Mouse (Mus musculus) limb, embryonic 12.5 days (tissue): ENCODE results near the gene Plekha7. TPM values are rescaled to one million over a fixed set of nuclear protein-coding genes. Genes with fewer than 3 reads are reported as not detected.

Source experiments
- ATAC-seq: fragments of 200-750 bp; cut with Nextera tagmentation; 2 replicates; pipeline ENCODE4 v1.8.0; 2017; ENCODE audit warnings: low read depth, moderate TSS enrichment; ENCODE audit not compliant: insufficient number of reproducible peaks, insufficient read depth, low FRiP score, low TSS enrichment
- H3K27ac ChIP-seq: fragments of 300-500 bp; sonication (generic); 2 replicates; pipeline ENCODE4 v1.5.1; 2016; ENCODE audit warnings: mild to moderate bottlenecking, moderate library complexity
- H3K27me3 ChIP-seq: fragments of 300-500 bp; sonication (generic); 2 replicates; pipeline ENCODE4 v1.6.1; 2016; ENCODE audit warnings: mild to moderate bottlenecking, moderate library complexity
- H3K36me3 ChIP-seq: fragments of 300-500 bp; sonication (generic); 2 replicates; pipeline ENCODE4 v1.6.1; 2016; ENCODE audit warnings: mild to moderate bottlenecking, moderate library complexity
- H3K4me1 ChIP-seq: fragments of 300-500 bp; sonication (generic); replicated peaks from 2 replicates; pipeline ENCODE4 v1.6.1; 2016
- H3K4me2 ChIP-seq: fragments of 300-500 bp; sonication (generic); 2 replicates; pipeline ENCODE4 v1.6.1; 2016; ENCODE audit warnings: mild to moderate bottlenecking, moderate library complexity
- H3K4me3 ChIP-seq: fragments of 300-500 bp; sonication (generic); replicated peaks from 2 replicates; pipeline ENCODE4 v1.5.1; 2016; ENCODE audit warnings: mild to moderate bottlenecking
- H3K9ac ChIP-seq: fragments of 300-500 bp; sonication (generic); replicated peaks from 2 replicates; pipeline ENCODE4 v1.6.1; 2016; ENCODE audit warnings: mild to moderate bottlenecking, moderate library complexity
- H3K9me3 ChIP-seq: fragments of 300-500 bp; sonication (generic); 2 replicates; pipeline ENCODE4 v1.6.1; 2016; ENCODE audit warnings: mild to moderate bottlenecking, moderate library complexity
- whole genome bisulfite sequencing: fragments of 180-500 bp; shearing (Covaris S2); methylation state at CpG from one replicate; pipeline ENCODE4 v1.1.7; 2016; 5-methylcytosine and 5-hydroxymethylcytosine counted together
- polyA plus RNA-seq: library from polyadenylated mRNA; unstranded; fragments of >200 nt; fragmentation: Nextera tagmentation; extraction: Ambion mirVana; gene quantifications from 2 replicates; pipeline ENCODE4 v1.2.1, GENCODE M21; 2016

Plekha7 gene
- polyA plus RNA-seq, 1 experiment from 2014 or later, result 8.6 TPM

DNA sequence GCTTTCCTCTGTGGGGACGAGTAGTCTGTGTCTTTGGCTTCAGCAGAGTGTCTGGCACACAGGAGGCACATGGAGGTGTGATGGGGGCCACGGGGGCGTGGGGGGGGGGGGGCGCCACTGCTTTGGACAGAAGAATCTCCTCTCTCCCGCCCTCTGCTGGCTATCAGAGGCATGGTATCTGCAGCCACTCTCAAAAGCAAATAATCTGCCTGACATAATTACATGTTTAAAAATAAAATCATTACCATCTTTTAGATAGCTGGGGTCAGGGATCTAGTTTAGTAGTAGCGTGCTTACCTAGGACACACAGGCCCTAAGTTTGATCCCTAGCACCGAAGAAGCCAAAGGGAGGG is 60.8 kb downstream of the Plekha7 start:
- H3K27ac ChIP-seq, result no peak overlapping the region
- H3K9ac ChIP-seq, result no peak overlapping the region
- ATAC-seq, result no peak
- H3K27me3 ChIP-seq, result no peaks in the 10 kb centered on the region
- no peak overlapping the region for H3K4me3 ChIP-seq
- peak overlapping the region; percentile 48 for H3K4me2 ChIP-seq
- 15% methylated on average over 6 of the region's 7 CpGs for WGBS
- H3K4me1 ChIP-seq, result peaks cover 16% of the 10 kb centered on the region
- no peaks in the 10 kb centered on the region for H3K36me3 ChIP-seq
- H3K9me3 ChIP-seq, result no peaks in the 10 kb centered on the region

DNA sequence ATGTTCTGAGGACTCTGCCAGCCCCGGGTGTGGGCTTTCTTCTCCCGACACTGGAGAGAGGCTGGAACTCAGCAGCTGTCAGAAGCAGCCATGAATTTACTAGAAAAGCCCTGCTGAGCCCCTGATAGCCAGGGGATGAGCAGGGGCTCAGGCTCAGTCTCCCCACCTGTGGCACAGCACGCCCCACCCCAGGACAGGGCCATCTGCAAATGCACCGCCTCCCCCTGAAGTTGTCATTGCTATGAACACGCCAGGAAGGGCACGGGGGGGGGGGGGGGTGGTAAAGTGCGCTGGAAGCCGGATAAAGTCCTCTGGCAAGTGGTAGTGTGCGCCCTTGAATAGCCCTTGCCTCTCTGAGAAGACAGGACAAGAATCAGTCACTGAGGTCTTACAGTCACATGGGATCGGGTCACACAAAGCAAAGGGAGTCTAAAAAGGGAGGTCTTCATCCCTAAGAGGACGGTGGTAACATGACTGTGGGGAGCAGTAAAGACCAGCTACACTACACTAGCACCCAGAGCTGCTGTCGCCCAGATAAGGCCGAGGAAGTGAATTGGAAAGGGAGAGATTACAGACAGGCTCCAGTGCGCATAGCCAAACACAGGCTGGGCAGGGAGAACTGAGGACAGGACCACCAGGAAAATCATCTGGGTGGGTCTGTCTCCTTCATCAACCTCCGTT is 61.3 kb downstream of the Plekha7 start:
- Histone ChIP-seq H3K36me3 (no peaks in the 10 kb centered on the region), H3K9me3 (no peaks in the 10 kb centered on the region), H3K4me2 (peak overlapping the region; percentile 48), H3K9ac (no peak overlapping the region), H3K4me3 (peak overlapping the region; percentile 9; the same call in 1 of the 2 replicates), H3K27me3 (no peaks in the 10 kb centered on the region), H3K27ac (0 out of 2 replicates have a peak overlapping the region, but pooled peaks have one; percentile 41), H3K4me1 (peaks cover 18% of the 10 kb centered on the region)
- WGBS, result 23% methylated on average over 15 of the region's 15 CpGs
- ATAC-seq, result no peak

GRCm38 (mm10) chr7:116245815-116246695 is 62.1 kb downstream of the Plekha7 start:
- Histone ChIP-seq H3K4me2 (peak overlapping the region; percentile 48), H3K9ac (no peak overlapping the region), H3K36me3 (no peaks in the 10 kb centered on the region), H3K9me3 (no peaks in the 10 kb centered on the region), H3K27ac (0 out of 2 replicates have a peak overlapping the region, but pooled peaks have one; percentile 41), H3K4me1 (peaks cover 23% of the 10 kb centered on the region), H3K27me3 (no peaks in the 10 kb centered on the region), H3K4me3 (peak overlapping the region; percentile 9; the same call in 1 of the 2 replicates)
- no peak for ATAC-seq
- 18% methylated on average over 15 of the region's 15 CpGs for WGBS

DNA sequence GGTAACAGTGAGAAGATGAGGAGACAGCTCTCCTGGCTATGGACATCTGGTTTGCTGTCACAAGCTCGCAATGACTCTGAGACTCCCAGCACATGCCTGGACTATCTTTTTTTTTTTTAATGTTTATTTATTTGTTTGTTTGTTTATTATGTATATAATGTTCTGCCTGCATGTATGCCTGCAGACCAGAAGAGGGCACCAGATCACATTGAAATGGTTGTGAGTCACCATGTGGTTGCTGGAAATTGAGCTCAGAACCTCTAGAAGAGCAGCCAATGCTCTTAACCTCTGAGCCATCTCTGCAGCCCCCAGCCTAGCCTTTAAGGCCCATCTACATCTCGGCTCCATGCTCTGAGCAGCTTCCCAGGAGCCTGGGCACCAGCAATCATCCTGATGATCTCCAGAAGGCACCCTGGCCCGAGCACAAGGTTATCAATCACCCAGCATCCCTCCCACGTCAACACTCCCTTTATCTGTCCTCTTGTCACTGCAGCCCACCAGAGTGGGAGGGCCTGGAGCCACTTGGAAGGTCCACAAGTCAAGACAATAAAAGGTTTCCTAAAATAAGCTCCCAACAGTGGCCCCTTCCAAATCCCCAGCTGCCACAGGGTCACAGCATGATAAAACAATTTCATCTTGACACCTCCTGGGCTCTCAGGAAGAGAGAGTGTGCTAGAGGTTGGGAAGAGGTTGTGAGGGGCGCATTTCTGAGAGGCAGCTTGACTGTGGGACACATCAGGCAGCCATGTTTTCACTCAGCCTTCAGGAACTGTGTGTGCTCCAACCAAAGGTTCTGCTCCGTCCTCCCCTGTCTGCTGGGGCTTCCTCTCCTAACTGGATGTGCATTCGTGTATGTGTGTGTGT is 63.6 kb downstream of the Plekha7 start:
- 25% methylated on average over 7 of the region's 7 CpGs for WGBS

GRCm38 (mm10) chr7:116242810-116243209 is 65.4 kb downstream of the Plekha7 start:
- WGBS, result 83% methylated on average over 3 of the region's 3 CpGs
- ATAC-seq, result no peak

More for the DNA sequence above, 63.6 kb downstream of the Plekha7 start:
- peaks cover 23% of the 10 kb centered on the region for H3K4me1 ChIP-seq
- no peak overlapping the region for H3K27ac ChIP-seq
- no peaks in the 10 kb centered on the region for H3K36me3 ChIP-seq
- no peaks in the 10 kb centered on the region for H3K27me3 ChIP-seq
- no peak overlapping the region for H3K4me2 ChIP-seq
- H3K9me3 ChIP-seq, result no peaks in the 10 kb centered on the region
- H3K9ac ChIP-seq, result no peak overlapping the region
- no peak for ATAC-seq
- H3K4me3 ChIP-seq, result no peak overlapping the region

GRCm38 (mm10) chr7:116241601-116242000 is 66.6 kb downstream of the Plekha7 start:
- no peak overlapping the region for H3K27ac ChIP-seq

More at GRCm38 (mm10) chr7:116242810-116243209, 65.4 kb downstream of the Plekha7 start:
- H3K4me3 ChIP-seq, result no peak overlapping the region
- H3K9ac ChIP-seq, result no peak overlapping the region
- no peak overlapping the region for H3K4me2 ChIP-seq
- no peaks in the 10 kb centered on the region for H3K9me3 ChIP-seq
- H3K4me1 ChIP-seq, result peaks cover 24% of the 10 kb centered on the region
- H3K27ac ChIP-seq, result no peak overlapping the region
- no peaks in the 10 kb centered on the region for H3K36me3 ChIP-seq
- peaks cover 12% of the 10 kb centered on the region for H3K27me3 ChIP-seq

DNA sequence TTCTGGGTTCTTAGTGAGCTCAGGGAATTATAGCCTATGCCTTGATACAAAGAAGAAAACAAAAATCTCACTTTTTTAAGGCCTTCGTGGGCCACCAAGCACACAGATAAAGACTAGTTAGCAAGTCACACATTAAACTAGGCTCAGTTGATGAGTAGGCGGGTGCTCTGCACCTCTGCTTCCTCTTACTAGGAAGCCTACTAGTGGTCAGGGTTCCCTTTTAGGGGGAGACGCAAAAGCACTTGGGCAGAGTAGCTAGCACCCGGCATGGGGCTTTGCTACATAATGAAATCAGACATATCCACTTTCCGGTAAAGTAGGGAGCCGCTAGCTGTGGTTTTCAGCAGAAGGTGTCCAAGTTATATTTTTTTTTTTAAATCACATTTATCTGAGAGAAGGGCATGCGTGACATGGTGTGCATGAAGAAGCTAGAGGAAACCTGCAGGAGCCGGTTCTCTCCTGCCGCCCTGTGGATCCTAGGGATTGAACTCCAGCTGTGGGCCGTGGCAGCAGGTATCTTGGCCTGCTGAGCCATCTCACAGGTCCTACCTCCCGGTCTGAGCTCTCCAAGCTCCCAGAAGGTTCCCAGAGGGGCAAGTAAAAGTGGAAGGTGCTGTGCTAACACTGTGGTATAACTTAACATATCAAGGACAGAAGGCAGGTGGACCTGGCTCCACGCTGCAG is 67.2 kb downstream of the Plekha7 start:
- Histone ChIP-seq H3K4me3 (no peak overlapping the region), H3K4me2 (no peak overlapping the region), H3K36me3 (no peaks in the 10 kb centered on the region), H3K9ac (no peak overlapping the region; the same call in 1 of the 2 replicates), H3K27ac (no peak overlapping the region), H3K27me3 (peaks cover 30% of the 10 kb centered on the region), H3K9me3 (no peaks in the 10 kb centered on the region), H3K4me1 (peaks cover 27% of the 10 kb centered on the region)
- ATAC-seq, result no peak
- WGBS, result 57% methylated on average over 12 of the region's 12 CpGs

More at GRCm38 (mm10) chr7:116241601-116242000, 66.6 kb downstream of the Plekha7 start:
- ATAC-seq, result no peak
- Histone ChIP-seq H3K27me3 (peaks cover 24% of the 10 kb centered on the region), H3K36me3 (no peaks in the 10 kb centered on the region), H3K4me3 (no peak overlapping the region), H3K4me2 (peak overlapping the region; percentile 18; the same call in 1 of the 2 replicates), H3K4me1 (peaks cover 31% of the 10 kb centered on the region), H3K9me3 (no peaks in the 10 kb centered on the region), H3K9ac (no peak overlapping the region; the same call in 1 of the 2 replicates)
- 23% methylated on average over 7 of the region's 7 CpGs for WGBS

DNA sequence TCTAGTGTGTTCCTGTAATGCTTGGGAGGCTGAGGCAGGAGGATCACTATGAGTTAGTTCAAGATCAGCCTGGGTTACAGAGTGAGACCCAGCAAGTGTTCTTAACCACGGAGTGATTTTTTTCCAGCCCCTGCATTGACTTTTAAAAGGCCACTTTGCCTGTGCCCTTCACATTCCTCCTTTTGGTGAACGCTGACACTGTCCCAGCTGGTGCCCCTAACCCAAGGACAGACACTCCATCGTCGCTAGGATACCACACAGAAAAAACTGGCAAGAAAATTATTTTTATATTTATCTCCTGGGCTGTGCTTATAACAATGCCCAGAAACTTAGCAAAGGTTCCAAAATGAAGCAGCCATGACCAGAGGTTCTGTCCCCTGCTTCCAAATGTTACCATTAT is 67.8 kb downstream of the Plekha7 start:
- H3K9me3 ChIP-seq, result no peaks in the 10 kb centered on the region
- H3K27me3 ChIP-seq, result peaks cover 36% of the 10 kb centered on the region
- no peak overlapping the region for H3K4me2 ChIP-seq
- ATAC-seq, result no peak
- H3K36me3 ChIP-seq, result no peaks in the 10 kb centered on the region
- 90% methylated on average over 4 of the region's 4 CpGs for WGBS
- peaks cover 21% of the 10 kb centered on the region for H3K4me1 ChIP-seq
- no peak overlapping the region for H3K27ac ChIP-seq
- H3K4me3 ChIP-seq, result no peak overlapping the region
- H3K9ac ChIP-seq, result no peak overlapping the region

DNA sequence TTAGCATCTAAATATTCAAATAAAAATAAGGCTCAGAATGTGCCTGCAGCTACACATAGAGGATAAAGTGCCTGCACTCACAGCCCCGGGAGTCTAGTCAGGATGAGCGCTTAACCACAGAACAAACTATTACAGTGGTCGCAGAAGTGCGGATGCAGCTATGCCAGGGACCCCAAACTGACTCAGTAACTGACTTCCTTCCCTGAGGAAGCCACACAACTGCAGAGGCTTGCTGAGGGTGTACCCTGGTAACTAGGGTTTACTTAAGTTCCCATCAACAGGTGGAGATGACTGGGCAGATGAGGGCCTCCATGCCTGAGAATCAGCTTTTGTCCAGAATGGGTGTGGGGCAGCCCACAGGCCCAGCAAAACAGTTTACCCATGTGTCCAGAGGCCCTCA is 69.9 kb downstream of the Plekha7 start:
- Histone ChIP-seq H3K4me3 (no peak overlapping the region), H3K27me3 (peaks cover 40% of the 10 kb centered on the region), H3K9me3 (no peaks in the 10 kb centered on the region), H3K9ac (no peak overlapping the region), H3K27ac (no peak overlapping the region), H3K36me3 (no peaks in the 10 kb centered on the region), H3K4me2 (no peak overlapping the region), H3K4me1 (peaks cover 21% of the 10 kb centered on the region)
- no peak for ATAC-seq
- WGBS, result 76% methylated on average over 4 of the region's 4 CpGs

- peak overlapping the region; percentile 99 for H3K4me2 ChIP-seq
- H3K36me3 ChIP-seq, result no peaks in the 10 kb centered on the region
- H3K9me3 ChIP-seq, result no peaks in the 10 kb centered on the region
- H3K4me1 ChIP-seq, result peaks cover 21% of the 10 kb centered on the region
- under 1% methylated on average over 69 of the region's 69 CpGs for WGBS
- H3K27ac ChIP-seq, result no peak overlapping the region
- peak overlapping the region; percentile 61; the same call in 1 of the 2 replicates for H3K9ac ChIP-seq
- H3K4me3 ChIP-seq, result peak overlapping the region; percentile 54
- ATAC-seq, result no peak
- H3K27me3 ChIP-seq, result peaks cover 40% of the 10 kb centered on the region
These were observed 70.8 kb downstream of the Plekha7 start for GRCm38 (mm10) chr7:116237157-116237981.
